Mouse (Mus musculus): ENCODE measurements around the gene Kazald1.

DNA sequence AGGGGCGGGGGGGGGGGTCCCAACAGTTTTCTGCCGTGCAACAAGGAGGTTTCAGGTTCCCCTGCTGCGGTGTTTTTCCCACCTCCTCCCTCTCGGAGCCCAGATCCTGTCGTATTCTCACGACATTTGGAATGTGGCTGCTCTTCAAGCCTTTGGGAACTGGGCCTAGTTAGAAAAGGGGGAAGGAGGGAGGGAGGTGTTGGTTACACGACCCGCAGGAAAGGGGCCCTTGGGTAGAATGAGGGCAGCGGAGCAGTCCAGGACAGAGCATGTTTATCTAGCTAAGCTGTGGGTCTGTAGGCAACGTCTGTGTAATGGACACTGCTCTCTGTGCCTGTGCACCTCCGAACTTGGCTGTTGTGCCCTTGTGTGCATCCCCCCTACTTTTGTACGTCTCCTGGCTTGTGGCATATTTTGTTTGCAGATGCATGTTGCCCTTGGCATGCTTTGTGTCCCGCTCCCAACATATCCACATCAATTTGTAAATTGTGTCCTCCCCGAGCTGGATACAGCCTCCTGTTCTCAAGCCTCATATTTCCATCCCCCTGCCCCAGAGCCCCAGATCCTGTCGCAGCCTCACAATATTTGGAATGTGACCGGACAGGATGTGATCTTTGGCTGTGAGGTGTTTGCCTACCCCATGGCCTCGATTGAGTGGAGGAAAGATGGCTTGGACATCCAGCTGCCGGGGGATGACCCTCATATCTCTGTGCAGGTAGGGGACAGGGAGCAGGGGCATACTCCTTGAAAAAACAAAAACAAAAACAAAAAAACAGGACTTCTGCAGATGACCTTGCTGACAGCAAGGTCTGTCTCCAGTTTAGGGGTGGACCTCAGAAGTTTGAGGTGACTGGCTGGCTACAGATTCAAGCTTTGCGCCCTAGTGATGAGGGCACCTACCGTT, 3.0 kb downstream of the Kazald1 start:
- no peak for TF ChIP-seq CTCF (IDR thresholded peaks at IDR 0.05; ENCODE audit: borderline replicate concordance, extremely low read depth, insufficient read depth, insufficient read length)
- no peak for TF ChIP-seq POLR2A (IDR thresholded peaks at IDR 0.05; ENCODE audit: borderline replicate concordance, extremely low read depth, insufficient read depth, insufficient read length, poor library complexity, severe bottlenecking)

All from brain, embryonic 14.5 days (tissue).